Mouse (Mus musculus) erythroblast, embryonic 14.5 days (primary cell): ENCODE measurements around the gene Bcl2. TPM values are rescaled to one million over a fixed set of nuclear protein-coding genes. Genes with fewer than 3 reads are reported as not detected.

Experiments used
- H3K27me3 ChIP-seq: 2 replicates; pipeline ENCODE4 v1.6.1; 2012; ENCODE audit warnings: inconsistent platforms; ENCODE audit not compliant: control insufficient read depth
- H3K36me3 ChIP-seq: 2 replicates; pipeline ENCODE4 v1.6.1; 2012; ENCODE audit warnings: mild to moderate bottlenecking, inconsistent platforms; ENCODE audit not compliant: control insufficient read depth
- H3K4me1 ChIP-seq: 2 replicates; pipeline ENCODE4 v1.6.1; 2012; ENCODE audit warnings: inconsistent platforms; ENCODE audit not compliant: control insufficient read depth
- H3K4me3 ChIP-seq: replicated peaks from 2 replicates; pipeline ENCODE3; 2012; ENCODE audit warnings: moderate library complexity, mild to moderate bottlenecking, inconsistent platforms
- H3K9me3 ChIP-seq: 2 replicates; pipeline ENCODE4 v1.6.1; 2012; ENCODE audit warnings: low read length, inconsistent platforms, mixed read lengths; ENCODE audit not compliant: control insufficient read depth
- GATA1 ChIP-seq: IDR thresholded peaks from 2 replicates; pipeline ENCODE4 v1.6.1; 2012; ENCODE audit warnings: low read length, inconsistent platforms, mixed read lengths
- TAL1 ChIP-seq: IDR thresholded peaks from 3 replicates; pipeline ENCODE4 v1.6.1; 2012; ENCODE audit warnings: low read length, inconsistent platforms, mixed read lengths
- polyA plus RNA-seq: library from polyadenylated mRNA; stranded (reverse); fragments of >175 nt; gene quantifications from 2 replicates; pipeline ENCODE4 v1.2.3, GENCODE M21; 2012

Bcl2 gene
- polyA plus RNA-seq, 1 experiment, result not detected

DNA sequence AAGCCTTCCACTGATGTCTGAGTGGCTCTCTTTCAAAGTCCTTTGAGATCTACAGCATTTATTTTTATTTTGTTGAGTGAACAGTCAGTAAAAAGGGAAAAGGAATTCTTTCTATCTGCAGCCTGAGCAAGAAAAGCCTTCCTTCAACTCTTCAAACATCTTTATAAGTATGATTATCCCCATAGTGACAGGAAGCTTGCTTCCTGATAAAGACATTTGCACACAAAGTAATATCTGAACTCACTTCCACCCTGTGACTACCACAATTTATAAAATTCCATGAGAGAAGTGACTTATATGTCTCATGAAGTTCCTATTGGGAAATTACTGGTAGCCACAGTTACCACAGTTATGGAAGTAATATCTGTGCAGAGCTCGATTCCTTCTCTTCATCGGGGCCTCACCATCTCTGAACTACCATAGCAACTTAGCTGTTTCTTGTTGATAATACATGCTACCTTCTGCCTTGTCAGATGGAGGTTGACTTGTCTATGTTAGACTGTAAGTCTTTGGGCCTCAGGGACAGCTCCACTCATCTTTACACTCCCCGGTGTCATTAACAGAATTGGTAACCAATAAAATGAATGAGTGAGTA is 82.1 kb downstream of the Bcl2 start:
- Histone ChIP-seq H3K4me1 (no peaks in the 10 kb centered on the region), H3K9me3 (no peaks in the 10 kb centered on the region)
- TF ChIP-seq GATA1 (no peak), TAL1 (no peak)

DNA sequence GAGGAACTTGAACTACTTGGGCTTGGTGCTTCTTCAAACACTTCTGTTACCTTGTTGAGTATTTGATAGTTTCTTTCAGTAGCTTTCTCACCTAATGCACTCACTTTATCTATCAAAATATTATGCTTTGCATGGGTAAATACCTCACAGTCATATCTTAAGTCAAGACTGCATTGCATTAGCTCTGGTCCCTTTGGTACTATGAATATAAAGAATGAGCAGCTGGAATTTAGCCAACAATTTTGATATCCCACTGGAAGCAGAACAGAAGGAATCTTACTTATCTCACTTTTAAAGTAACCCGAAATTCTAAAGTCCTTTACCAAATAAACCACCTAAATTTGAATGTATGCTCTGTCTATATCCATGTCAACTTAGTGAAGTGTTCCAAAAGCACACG is 83.1 kb downstream of the Bcl2 start:
- TF ChIP-seq GATA1 (no peak), TAL1 (no peak)
- H3K9me3 ChIP-seq, result no peaks in the 10 kb centered on the region
- no peaks in the 10 kb centered on the region for H3K4me1 ChIP-seq
- H3K36me3 ChIP-seq, result no peaks in the 10 kb centered on the region
- no peak overlapping the region for H3K4me3 ChIP-seq
- H3K27me3 ChIP-seq, result no peaks in the 10 kb centered on the region

More for the DNA sequence above, 82.1 kb downstream of the Bcl2 start:
- H3K27me3 ChIP-seq, result no peaks in the 10 kb centered on the region
- no peak overlapping the region for H3K4me3 ChIP-seq
- H3K36me3 ChIP-seq, result no peaks in the 10 kb centered on the region

DNA sequence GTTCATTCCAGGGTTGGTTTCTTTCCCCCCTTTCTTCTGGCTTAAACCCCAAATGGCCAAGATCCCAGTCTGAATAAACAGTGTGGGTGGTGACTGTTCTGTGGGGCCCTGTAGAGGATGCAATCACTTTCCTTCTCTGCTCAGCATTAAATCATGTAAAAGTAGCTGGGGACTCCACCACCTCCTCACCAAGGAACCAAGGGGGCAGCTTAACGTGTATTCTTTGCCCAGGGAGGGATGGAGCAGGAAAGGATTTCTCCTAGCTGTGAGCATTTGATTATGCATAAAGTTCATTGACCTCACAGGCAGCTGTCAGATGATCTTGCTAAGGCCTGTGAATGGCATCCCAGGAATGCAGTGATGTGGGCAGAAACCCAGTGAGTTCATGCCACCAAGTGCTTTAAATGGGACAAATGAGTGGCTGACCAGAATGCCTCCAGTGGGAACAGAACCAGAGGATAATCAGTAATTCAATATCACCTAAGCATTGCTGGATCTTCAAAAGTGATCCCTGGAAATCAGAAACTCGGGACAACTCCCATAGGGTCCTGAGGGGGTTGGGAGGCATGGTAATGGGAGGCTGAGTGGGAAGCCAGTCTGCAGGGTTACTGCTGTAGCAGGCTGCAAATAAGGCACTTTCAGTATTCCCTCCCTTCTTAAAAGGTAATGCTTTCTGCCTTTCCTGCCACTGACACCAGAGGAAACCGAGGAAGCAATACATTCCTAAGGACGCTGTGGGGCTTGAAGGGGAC is 84.0 kb downstream of the Bcl2 start:
- TF ChIP-seq GATA1, result no peak
- no peak for TF ChIP-seq TAL1
- H3K36me3 ChIP-seq, result no peaks in the 10 kb centered on the region

DNA sequence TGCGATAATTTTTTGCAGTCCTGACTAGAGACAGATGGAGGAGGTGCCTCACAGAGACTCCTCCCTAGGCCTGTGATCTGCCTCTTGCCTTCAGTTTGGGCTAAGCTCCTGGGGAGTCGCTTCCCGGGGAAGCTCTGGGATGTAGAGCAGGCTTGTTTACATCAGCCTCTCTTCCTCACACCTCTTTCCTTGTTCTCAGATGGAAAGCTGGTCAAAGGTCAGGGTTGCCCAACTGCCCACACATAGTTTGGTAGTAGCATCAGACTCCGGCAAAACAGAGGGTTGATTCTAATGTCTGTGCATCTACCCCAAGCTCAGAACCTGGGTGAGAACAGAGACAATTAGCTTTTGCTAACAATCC is 84.6 kb downstream of the Bcl2 start:
- no peak for TF ChIP-seq TAL1
- Histone ChIP-seq H3K36me3 (no peaks in the 10 kb centered on the region), H3K4me1 (no peaks in the 10 kb centered on the region), H3K9me3 (no peaks in the 10 kb centered on the region), H3K4me3 (no peak overlapping the region), H3K27me3 (no peaks in the 10 kb centered on the region)

More for the DNA sequence above, 84.0 kb downstream of the Bcl2 start:
- Histone ChIP-seq H3K27me3 (no peaks in the 10 kb centered on the region), H3K9me3 (no peaks in the 10 kb centered on the region), H3K4me3 (no peak overlapping the region), H3K4me1 (no peaks in the 10 kb centered on the region)

DNA sequence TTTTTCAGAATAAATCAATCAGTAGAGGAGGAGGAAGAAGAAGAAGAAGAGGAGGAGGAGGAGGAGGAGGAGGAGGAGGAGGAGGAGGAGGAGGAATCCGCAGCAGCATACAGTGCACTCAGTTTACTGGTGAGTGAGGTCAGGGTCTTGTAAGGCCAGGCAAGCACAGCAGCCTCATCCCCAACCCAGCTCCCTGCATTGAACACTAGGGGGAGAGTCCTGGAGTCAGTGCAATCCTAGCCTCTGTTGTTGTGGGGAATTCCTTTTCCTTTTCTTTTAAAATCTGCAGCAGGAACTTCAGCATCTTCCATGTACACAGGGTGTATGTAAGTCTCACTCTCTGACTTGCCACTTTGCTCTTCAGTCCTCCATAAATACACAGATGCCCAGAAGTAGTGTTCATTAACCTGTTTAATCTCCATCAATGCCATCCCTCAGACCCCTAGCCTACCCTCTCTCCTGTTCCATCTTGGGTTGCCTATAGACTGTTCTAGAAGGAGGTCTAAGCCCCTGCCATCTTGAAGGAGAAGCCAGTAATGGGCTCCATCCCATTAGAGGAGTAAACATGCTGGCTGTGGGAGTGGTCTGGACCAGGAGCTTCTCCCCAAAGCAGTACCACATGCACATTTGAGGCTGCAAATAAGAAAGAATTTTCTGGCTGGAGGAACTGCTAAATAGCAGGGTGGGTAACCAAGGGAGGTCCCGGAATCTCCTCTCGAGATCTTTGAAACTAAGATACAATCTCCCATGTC is 85.2 kb downstream of the Bcl2 start:
- Histone ChIP-seq H3K4me1 (no peaks in the 10 kb centered on the region), H3K27me3 (no peaks in the 10 kb centered on the region), H3K9me3 (no peaks in the 10 kb centered on the region), H3K36me3 (no peaks in the 10 kb centered on the region), H3K4me3 (no peak overlapping the region)
- no peak for TF ChIP-seq TAL1
- no peak for TF ChIP-seq GATA1

DNA sequence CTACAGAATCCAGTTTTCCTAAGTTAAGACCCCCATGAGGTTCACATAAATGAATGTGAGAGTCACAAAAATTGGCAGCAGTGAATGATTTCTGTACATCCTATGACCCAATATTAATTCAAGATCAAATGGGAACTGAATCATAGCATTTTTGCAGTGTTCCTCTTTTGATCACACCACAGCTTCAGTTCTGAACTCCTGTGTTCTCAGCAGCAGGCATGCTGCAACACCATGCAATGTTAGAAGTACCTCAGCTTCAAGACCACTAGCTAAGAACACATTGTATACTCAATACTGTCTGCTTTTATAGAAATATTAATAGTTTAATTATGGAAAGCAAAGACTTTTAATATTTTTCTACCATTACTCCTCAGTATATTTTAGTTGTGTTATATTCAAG is 85.8 kb downstream of the Bcl2 start:
- no peaks in the 10 kb centered on the region for H3K4me1 ChIP-seq

DNA sequence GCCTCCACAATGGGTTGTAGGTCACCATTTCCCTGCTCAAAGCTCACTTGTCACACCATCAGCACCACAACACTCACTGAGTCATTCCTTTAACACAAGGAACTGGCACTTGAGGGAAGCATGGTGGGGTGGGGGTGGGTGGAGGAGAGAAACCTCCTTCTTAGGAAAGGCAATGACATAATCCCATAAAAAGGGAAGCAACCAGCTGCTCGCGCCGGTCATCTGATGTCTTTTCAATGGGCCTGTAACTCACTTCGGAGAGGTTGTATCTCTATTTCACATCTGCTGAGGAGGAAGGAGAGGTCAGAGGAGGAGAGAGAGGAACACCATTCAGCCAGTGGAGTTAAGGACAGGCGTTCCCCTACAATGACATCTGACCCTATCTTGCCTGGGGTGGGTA is 86.8 kb downstream of the Bcl2 start:
- H3K9me3 ChIP-seq, result no peaks in the 10 kb centered on the region
- no peak overlapping the region for H3K4me3 ChIP-seq
- no peaks in the 10 kb centered on the region for H3K27me3 ChIP-seq
- H3K4me1 ChIP-seq, result no peaks in the 10 kb centered on the region
- TF ChIP-seq GATA1, result no peak
- no peak for TF ChIP-seq TAL1
- H3K36me3 ChIP-seq, result no peaks in the 10 kb centered on the region

More for the DNA sequence above, 85.8 kb downstream of the Bcl2 start:
- H3K9me3 ChIP-seq, result no peaks in the 10 kb centered on the region
- H3K27me3 ChIP-seq, result no peaks in the 10 kb centered on the region
- H3K36me3 ChIP-seq, result no peaks in the 10 kb centered on the region
- TF ChIP-seq GATA1 (no peak), TAL1 (no peak)
- H3K4me3 ChIP-seq, result no peak overlapping the region

DNA sequence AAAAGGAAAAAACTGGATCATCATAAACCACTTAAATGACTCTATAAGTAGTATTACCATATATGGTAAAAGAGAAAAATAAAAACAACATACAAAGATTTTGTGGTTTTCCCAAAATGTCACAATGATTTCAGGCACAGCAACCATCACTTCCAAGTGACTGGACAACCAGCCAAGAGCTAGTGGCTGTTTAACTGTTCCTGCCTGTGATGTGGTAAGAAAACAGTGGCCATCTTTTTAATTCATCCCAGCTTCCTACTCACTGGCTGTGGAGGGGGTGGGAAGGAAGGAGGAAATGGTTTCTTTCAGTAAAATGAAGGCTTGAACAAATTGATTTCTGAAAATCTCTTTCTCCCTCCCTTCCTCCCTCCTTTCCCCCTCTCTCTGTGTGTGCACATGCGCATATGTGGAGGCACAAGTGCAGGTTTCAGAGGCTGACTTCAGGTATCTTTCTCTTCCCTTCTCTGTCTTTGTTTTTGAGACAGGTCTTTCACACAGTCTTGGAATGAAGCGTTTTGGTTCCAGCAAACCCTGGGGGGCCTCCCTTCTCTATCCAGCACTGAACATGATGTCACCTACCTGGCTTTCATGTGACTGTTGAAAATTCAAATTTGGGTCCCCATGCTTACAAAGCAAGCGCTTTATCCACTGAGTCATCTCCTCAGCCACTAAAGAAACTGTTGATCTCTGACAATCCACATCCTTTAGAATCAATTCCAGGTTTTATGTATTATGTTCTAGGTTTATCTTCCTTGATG is 93.7 kb downstream of the Bcl2 start:
- Histone ChIP-seq H3K4me3 (no peak overlapping the region), H3K36me3 (no peaks in the 10 kb centered on the region), H3K9me3 (no peaks in the 10 kb centered on the region), H3K27me3 (no peaks in the 10 kb centered on the region), H3K4me1 (no peaks in the 10 kb centered on the region)
- TF ChIP-seq TAL1 (no peak), GATA1 (no peak)

DNA sequence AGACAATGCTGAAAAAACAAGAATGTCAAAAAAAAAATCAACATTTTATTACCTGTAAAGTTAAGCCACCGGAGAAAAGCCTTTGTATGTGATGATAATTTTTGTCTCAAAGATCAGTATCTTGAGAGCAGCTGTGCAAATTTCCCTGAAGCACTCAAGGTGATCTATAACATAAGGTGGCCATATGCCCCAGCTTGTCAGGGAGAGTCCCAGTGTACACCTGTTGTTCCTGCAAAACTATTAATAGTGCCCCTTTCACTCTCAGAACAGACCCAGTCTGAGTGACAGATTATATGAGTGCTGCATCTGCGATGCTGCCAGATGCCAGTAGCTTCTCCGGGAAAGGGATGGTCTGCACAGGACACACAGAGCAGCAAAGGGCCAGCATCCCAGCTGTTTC is 95.3 kb downstream of the Bcl2 start:
- no peaks in the 10 kb centered on the region for H3K36me3 ChIP-seq
- no peaks in the 10 kb centered on the region for H3K4me1 ChIP-seq
- no peaks in the 10 kb centered on the region for H3K9me3 ChIP-seq
- TF ChIP-seq GATA1 (no peak), TAL1 (no peak)
- no peak overlapping the region for H3K4me3 ChIP-seq
- no peaks in the 10 kb centered on the region for H3K27me3 ChIP-seq
